Mouse (Mus musculus) forebrain, postnatal 0 days (tissue): ENCODE data around the gene Myh14. TPM values are rescaled to one million over a fixed set of nuclear protein-coding genes. Genes with fewer than 3 reads are reported as not detected.

ENCODE experiments used
- ATAC-seq: fragments of 200-750 bp; cut with Nextera tagmentation; 2 replicates; pipeline ENCODE4 v1.8.0; 2017; ENCODE audit warnings: mild to moderate bottlenecking, moderate library complexity
- DNase-seq: peaks from one replicate; pipeline ENCODE4 v3.0.0-alpha.2; 2015
- H3K27ac ChIP-seq: fragments of 300-500 bp; sonication (generic); 2 replicates; pipeline ENCODE4 v1.5.1; 2014; ENCODE audit warnings: low read depth, mild to moderate bottlenecking, antibody characterized with exemption, low read length, moderate library complexity, mixed read lengths
- H3K27me3 ChIP-seq: fragments of 300-500 bp; sonication (generic); 2 replicates; pipeline ENCODE4 v1.6.1; 2014; ENCODE audit warnings: mild to moderate bottlenecking, low read length, mixed read lengths; ENCODE audit not compliant: insufficient read depth
- H3K36me3 ChIP-seq: fragments of 300-500 bp; sonication (generic); 2 replicates; pipeline ENCODE4 v1.6.1; 2014; ENCODE audit warnings: mild to moderate bottlenecking, moderate library complexity; ENCODE audit not compliant: insufficient read depth
- H3K4me1 ChIP-seq: fragments of 300-500 bp; sonication (generic); 2 replicates; pipeline ENCODE4 v1.6.1; 2014; ENCODE audit warnings: antibody characterized with exemption; ENCODE audit not compliant: insufficient read depth
- H3K4me2 ChIP-seq: fragments of 300-500 bp; sonication (generic); 2 replicates; pipeline ENCODE4 v1.6.1; 2014; ENCODE audit warnings: low read depth, mild to moderate bottlenecking, moderate library complexity
- H3K4me3 ChIP-seq: fragments of 300-500 bp; sonication (generic); 2 replicates; pipeline ENCODE4 v1.5.1; 2014; ENCODE audit warnings: low read depth, low read length, mixed read lengths
- H3K9ac ChIP-seq: fragments of 300-500 bp; sonication (generic); 2 replicates; pipeline ENCODE4 v1.6.1; 2014; ENCODE audit warnings: mild to moderate bottlenecking
- H3K9me3 ChIP-seq: fragments of 300-500 bp; sonication (generic); 2 replicates; pipeline ENCODE4 v1.6.1; 2016; ENCODE audit warnings: low read length
- CTCF ChIP-seq: sonication (generic); IDR thresholded peaks from 2 replicates; pipeline ENCODE4 v1.5.1; 2016; ENCODE audit warnings: antibody characterized with exemption, control low read depth, low read depth
- WGBS: fragments of 180-500 bp; shearing (Covaris S2); extraction: QIAGEN DNeasy Blood & Tissue Kit; methylation state at CpG from one replicate; pipeline ENCODE4 v1.1.7; 2014; 5-methylcytosine and 5-hydroxymethylcytosine counted together
- polyA plus RNA-seq: library from polyadenylated mRNA; unstranded; fragments of >200 nt; fragmentation: Nextera tagmentation; extraction: Ambion mirVana; gene quantifications from 2 replicates; pipeline ENCODE4 v1.2.1, GENCODE M21; 2015
- total RNA-seq: library from RNA; depleted of rRNA; stranded (reverse); fragments of >200 nt; gene quantifications from 2 replicates; pipeline ENCODE4 v1.2.3, GENCODE M21; 2014

Myh14 gene
- total and polyA plus RNA-seq, 2 experiments from 2014 or later, result 4.2 to 11.9 TPM

DNA sequence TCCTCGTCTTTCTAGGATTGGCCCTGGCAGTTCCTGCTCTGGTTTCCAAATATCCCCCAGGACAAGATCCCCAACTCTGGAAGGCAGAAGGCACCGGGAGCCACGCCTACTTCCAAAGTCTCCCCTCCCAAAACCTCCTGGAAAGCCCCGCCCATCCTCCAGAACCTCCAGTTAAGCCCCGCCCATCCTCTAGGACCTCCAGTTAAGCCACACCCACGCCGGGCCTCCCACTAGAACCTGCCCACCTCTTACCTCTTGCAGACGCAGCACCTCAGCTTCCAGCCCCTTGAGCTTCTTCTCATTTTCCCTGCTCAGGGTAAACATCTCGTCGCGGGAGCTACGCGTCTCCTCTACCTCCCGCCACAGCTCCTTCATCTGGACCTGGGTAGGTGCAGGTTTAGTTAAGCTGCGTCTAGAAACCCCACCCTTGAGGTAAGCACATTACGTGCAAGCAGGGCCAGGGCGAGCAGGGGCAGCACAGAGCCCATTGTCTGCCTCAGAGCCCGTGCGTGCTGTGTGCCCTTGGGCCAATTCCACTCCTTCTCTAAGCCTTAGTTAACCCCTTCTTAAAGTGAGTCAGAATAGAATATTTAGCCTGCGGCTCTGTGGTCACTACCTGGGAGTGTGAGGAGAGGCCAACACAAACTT is 56.5 kb downstream of the Myh14 start:
- Histone ChIP-seq H3K4me1 (no peaks in the 10 kb centered on the region), H3K9ac (no peak overlapping the region), H3K27me3 (0 out of 2 replicates have a peak, but pooled peaks cover 6% of the 10 kb centered on the region), H3K4me3 (no peak overlapping the region), H3K4me2 (peak overlapping the region; percentile 17; the same call in 1 of the 2 replicates), H3K27ac (no peak overlapping the region), H3K9me3 (no peaks in the 10 kb centered on the region), H3K36me3 (no peaks in the 10 kb centered on the region)
- no peak for TF ChIP-seq CTCF
- WGBS, result 6% methylated on average over 20 of the region's 20 CpGs
- DNase-seq (no peak), ATAC-seq (no peak)

- DNase-seq (no peak), ATAC-seq (no peak)
- H3K4me2 ChIP-seq, result no peak overlapping the region
- no peak for TF ChIP-seq CTCF
- no peak overlapping the region for H3K4me3 ChIP-seq
- no peaks in the 10 kb centered on the region for H3K36me3 ChIP-seq
- H3K9ac ChIP-seq, result no peak overlapping the region
- WGBS, result 72% methylated on average over 7 of the region's 7 CpGs
- H3K27ac ChIP-seq, result no peak overlapping the region
- H3K9me3 ChIP-seq, result no peaks in the 10 kb centered on the region
- H3K27me3 ChIP-seq, result 0 out of 2 replicates have a peak, but pooled peaks cover 6% of the 10 kb centered on the region
- H3K4me1 ChIP-seq, result no peaks in the 10 kb centered on the region
Measured at GRCm38 (mm10) chr7:44612192-44612591, 58.5 kb downstream of the Myh14 start.

GRCm38 (mm10) chr7:44606171-44606901 is 64.3 kb downstream of the Myh14 start:
- ATAC-seq (no peak), DNase-seq (no peak)
- Histone ChIP-seq H3K9me3 (no peaks in the 10 kb centered on the region), H3K27me3 (peaks cover 38% of the 10 kb centered on the region), H3K4me1 (no peaks in the 10 kb centered on the region), H3K9ac (no peak overlapping the region), H3K27ac (no peak overlapping the region), H3K4me2 (peak overlapping the region; percentile 4; the same call in 1 of the 2 replicates), H3K36me3 (no peaks in the 10 kb centered on the region), H3K4me3 (peak overlapping the region; percentile 11; the same call in 1 of the 2 replicates)
- 11% methylated on average over 29 of the region's 29 CpGs for WGBS
- no peak for TF ChIP-seq CTCF

DNA sequence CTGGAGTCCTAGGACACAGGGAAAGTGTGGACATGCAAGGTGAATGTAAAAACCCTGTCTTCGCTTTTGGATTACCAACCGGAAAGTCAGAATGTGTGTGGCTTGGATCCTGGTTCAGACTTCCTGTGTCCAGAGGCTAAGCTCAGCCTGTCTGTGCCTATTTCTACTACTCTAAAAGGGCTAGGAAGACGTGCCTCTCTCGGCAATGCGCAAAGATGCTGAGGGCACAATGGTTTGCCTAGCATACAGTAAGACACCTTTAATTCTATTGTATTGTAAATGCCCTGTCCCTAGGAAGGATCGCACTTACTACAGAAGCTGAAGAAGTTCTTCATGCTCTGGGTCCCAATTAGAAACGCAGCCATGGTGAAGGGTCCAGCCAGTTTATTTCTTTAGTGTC is 65.2 kb downstream of the Myh14 start:
- 33% methylated on average over 7 of the region's 7 CpGs for WGBS
- Histone ChIP-seq H3K27ac (no peak overlapping the region), H3K9me3 (no peaks in the 10 kb centered on the region), H3K36me3 (no peaks in the 10 kb centered on the region), H3K27me3 (peaks cover 46% of the 10 kb centered on the region), H3K9ac (no peak overlapping the region), H3K4me2 (no peak overlapping the region), H3K4me1 (no peaks in the 10 kb centered on the region), H3K4me3 (no peak overlapping the region)
- TF ChIP-seq CTCF, result no peak
- DNase-seq (no peak), ATAC-seq (no peak)

DNA sequence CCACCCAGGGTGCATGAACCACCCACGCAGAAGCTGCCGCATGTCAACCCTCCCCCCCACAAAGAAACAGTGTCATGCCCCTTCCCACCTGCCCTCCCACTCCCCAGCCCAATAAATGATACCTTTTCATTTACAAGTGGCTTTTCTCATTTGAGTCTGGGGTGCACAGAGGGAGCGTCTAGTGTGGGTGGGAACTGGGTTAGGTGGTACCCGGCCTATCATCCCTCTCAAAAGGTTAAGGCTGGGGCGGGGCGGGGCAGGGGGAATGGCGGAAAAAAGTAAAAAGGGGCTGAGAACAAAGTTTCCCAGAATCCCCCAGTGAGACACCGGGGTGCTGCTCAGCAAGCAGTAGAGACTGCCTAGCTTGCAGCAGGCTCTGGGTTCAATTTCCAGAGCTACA is 66.0 kb downstream of the Myh14 start:
- Histone ChIP-seq H3K27me3 (peaks cover 46% of the 10 kb centered on the region), H3K4me2 (peak overlapping the region; percentile 41), H3K9ac (no peak overlapping the region; the same call in 1 of the 2 replicates), H3K27ac (no peak overlapping the region), H3K36me3 (no peaks in the 10 kb centered on the region), H3K4me1 (no peaks in the 10 kb centered on the region), H3K9me3 (no peaks in the 10 kb centered on the region), H3K4me3 (peak overlapping the region; percentile 24)
- 1% methylated on average over 8 of the region's 8 CpGs for WGBS
- TF ChIP-seq CTCF, result no peak
- DNase-seq (no peak), ATAC-seq (no peak)

- no peak overlapping the region; the same call in 1 of the 2 replicates for H3K9ac ChIP-seq
- H3K27ac ChIP-seq, result no peak overlapping the region
Measured at GRCm38 (mm10) chr7:44604139-44604606, 66.5 kb downstream of the Myh14 start.

More at GRCm38 (mm10) chr7:44604139-44604606, 66.5 kb downstream of the Myh14 start:
- ATAC-seq (peak; percentile 61), DNase-seq (peak; percentile 73)
- Histone ChIP-seq H3K4me3 (peak overlapping the region; percentile 24), H3K4me2 (peak overlapping the region; percentile 41), H3K4me1 (no peaks in the 10 kb centered on the region), H3K27me3 (peaks cover 46% of the 10 kb centered on the region), H3K9me3 (no peaks in the 10 kb centered on the region), H3K36me3 (no peaks in the 10 kb centered on the region)
- 0% methylated on average over 24 of the region's 25 CpGs for WGBS
- peak; percentile 51 for TF ChIP-seq CTCF
